Mouse (Mus musculus) erythroblast, embryonic 14.5 days (primary cell): Measurements from ENCODE around the gene Cmtr1.

Experiments
- GATA1 ChIP-seq: IDR thresholded peaks from 2 replicates; pipeline ENCODE4 v1.6.1; 2012; ENCODE audit warnings: low read length, inconsistent platforms, mixed read lengths
- TAL1 ChIP-seq: IDR thresholded peaks from 3 replicates; pipeline ENCODE4 v1.6.1; 2012; ENCODE audit warnings: low read length, inconsistent platforms, mixed read lengths

GRCm38 (mm10) chr17:29724610-29725009, 64.2 kb downstream of the Cmtr1 start:
- no peak for TF ChIP-seq TAL1
- no peak for TF ChIP-seq GATA1
